Mouse (Mus musculus) gastrocnemius, adult 2 months (tissue): ENCODE measurements around the gene Olfr56. TPM values are rescaled to one million over a fixed set of nuclear protein-coding genes. Genes with fewer than 3 reads are reported as not detected.
"Not testable (repeated sequence)": the region's sequence is repeated elsewhere in the genome, so short reads cannot be mapped to it uniquely, and the experiment has no call there.

ENCODE experiments used
- DNase-seq: peaks from one replicate; pipeline ENCODE4 v3.0.0; 2022
- H3K27ac ChIP-seq: fragments of 200-600 bp; 2 replicates; pipeline ENCODE4 v1.8.1; 2022; ENCODE audit warnings: mild to moderate bottlenecking
- H3K4me3 ChIP-seq: fragments of 200-600 bp; 2 replicates; pipeline ENCODE4 v1.8.1; 2022; ENCODE audit warnings: mild to moderate bottlenecking, moderate library complexity
- CTCF ChIP-seq: fragments of 200-600 bp; IDR thresholded peaks from 2 replicates; pipeline ENCODE4 v1.8.1; 2022; ENCODE audit warnings: antibody characterized with exemption, mild to moderate bottlenecking, moderate library complexity
- intact Hi-C: fragments of 180-260 bp; cut with DNase I; formaldehyde crosslinking; loops from one replicate; pipeline ENCODE4 v1.15.1; 2025
- total RNA-seq, 2 experiments: library from RNA; stranded (reverse); gene quantifications; 2 replicates each; pipeline ENCODE4 v1.2.3; 2021

The Olfr56 gene
- total RNA-seq, 2 experiments from 2014 or later: not detected

GRCm38 (mm10) chr11:49006785-49007184 is 28.1 kb downstream of the Olfr56 start:
- intact Hi-C loops, DNase-seq, H3K27ac ChIP-seq, H3K4me3 ChIP-seq: not testable (repeated sequence)

- H3K4me3 ChIP-seq, DNase-seq, H3K27ac ChIP-seq, intact Hi-C loops: not testable (repeated sequence)
These were observed 33.4 kb downstream of the Olfr56 start for GRCm38 (mm10) chr11:49012074-49012473.

DNA sequence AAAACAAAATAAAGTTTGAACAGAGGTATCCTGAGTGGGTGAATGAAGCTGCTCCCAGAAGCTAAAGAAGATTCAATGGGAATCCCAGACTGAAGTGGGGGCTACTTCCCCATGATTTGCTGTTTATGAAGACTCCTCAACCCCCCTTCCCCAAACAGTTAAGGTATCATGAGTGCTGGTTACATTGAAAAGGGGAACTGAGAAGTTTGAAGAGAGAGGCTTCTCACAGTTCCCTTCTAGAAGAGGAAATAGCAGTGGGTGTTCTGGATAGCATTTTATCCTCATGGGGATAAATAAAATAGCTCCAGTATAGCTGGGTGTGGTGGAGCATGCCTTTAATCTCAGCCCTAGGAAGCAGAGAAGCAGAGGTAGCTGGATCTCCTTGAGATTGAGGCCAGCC is 71.4 kb downstream of the Olfr56 start:
- intact Hi-C loops, H3K4me3 ChIP-seq, H3K27ac ChIP-seq, DNase-seq: not testable (repeated sequence)

DNA sequence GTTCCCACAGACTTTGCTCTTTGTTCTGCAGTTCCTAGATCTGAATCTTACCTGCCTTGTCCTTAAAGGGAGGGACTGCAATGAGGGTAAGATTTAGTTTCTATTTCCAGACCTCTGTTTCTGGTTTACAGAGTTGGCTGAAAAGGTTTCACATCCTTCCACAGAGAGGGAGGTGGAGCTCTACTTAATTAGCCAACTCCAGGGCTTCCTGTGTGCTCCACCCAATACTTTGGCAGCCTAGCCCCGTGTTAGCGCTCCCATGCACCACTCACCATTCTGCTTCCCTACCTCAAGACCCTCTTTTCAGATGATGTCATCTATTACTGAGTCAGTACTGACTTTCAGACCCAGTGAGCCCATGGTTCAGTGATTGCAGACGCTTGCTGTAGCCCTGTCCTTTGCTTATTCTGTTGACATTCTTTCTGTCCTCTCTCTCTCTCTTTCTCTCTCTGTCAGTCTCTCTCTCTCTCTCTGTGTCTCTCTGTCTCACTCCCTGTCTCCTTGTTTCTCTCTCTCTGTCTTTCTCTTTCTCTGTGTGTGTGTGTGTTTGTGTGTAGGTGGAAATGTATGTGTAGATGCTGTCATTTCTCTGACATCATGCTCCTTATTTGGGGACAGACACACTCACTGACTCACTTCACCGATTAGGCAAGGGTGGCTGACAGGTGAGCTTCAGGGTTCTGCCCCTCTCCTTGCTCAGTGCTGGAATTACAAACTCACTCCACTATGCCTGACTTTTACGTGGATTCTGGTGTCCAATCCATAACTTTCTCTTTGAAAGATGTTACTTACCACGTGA is 72.6 kb downstream of the Olfr56 start, which contains the start of gene 9930111J21Rik2:
Gene 9930111J21Rik2, minus strand, starts transcription at position 150 of the 799 bp plus-strand sequence.
- H3K4me3 ChIP-seq, H3K27ac ChIP-seq, DNase-seq, intact Hi-C loops: not testable (repeated sequence)

DNA sequence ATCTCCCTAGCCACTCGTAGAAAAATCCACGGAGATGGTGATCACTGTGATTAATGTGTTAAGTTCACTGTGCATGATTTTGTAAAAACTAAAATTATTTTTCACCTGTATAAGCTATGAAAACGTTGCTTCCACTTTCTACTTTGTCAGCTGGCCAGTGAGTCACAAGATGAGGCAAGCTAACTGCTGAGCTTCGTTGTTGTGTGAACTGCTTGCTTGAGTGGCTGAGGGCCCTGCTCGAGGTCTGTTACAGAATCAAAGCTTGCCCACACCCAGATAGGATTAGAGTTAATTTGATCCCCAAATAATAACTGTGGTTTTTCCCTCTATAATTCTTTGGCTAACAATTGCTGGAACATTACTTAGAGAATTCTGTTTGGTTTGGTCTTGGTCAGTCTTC is 73.2 kb downstream of the Olfr56 start:
- H3K4me3 ChIP-seq, H3K27ac ChIP-seq, DNase-seq, intact Hi-C loops: not testable (repeated sequence)

- DNase-seq, H3K4me3 ChIP-seq, intact Hi-C loops, H3K27ac ChIP-seq: not testable (repeated sequence)
These were observed 81.4 kb downstream of the Olfr56 start for GRCm38 (mm10) chr11:49060061-49060460.

GRCm38 (mm10) chr11:49061865-49062264 is 83.2 kb downstream of the Olfr56 start:
- intact Hi-C loops, H3K4me3 ChIP-seq, H3K27ac ChIP-seq, DNase-seq: not testable (repeated sequence)

- intact Hi-C loops, DNase-seq: not testable (repeated sequence)
- H3K27ac ChIP-seq: peak within 1 kb of the TSS; percentile 58
- peak within 1 kb of the TSS; percentile 45 for H3K4me3 ChIP-seq
These were observed 85.2 kb downstream of the Olfr56 start, which contains the start of gene Tgtp2 for GRCm38 (mm10) chr11:49063713-49064469. TSS of gene Tgtp2 (minus strand) at chr11:49064206.

DNA sequence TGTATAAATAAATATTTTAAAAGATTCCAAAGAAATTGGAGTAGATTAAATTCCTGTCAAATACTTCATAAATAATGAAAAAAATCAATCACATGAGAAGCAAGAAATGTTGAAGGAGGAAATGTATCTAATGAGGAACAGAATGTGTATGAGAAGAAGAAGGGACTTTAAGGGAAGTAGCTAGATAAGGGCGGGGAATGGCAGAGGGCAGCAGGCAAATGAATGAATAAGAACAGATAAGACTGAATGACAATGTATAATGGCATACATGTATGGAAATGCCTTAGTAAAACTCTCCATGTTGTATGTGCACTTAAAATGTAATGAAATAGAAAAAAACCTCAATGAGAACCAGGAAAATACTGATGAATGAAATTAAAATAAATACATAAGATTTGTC is 89.7 kb downstream of the Olfr56 start:
- intact Hi-C loops: no loop called here
- H3K27ac ChIP-seq: no peak overlapping the region
- no peak overlapping the region for H3K4me3 ChIP-seq
- DNase-seq: no peak
- TF ChIP-seq CTCF: no peak

DNA sequence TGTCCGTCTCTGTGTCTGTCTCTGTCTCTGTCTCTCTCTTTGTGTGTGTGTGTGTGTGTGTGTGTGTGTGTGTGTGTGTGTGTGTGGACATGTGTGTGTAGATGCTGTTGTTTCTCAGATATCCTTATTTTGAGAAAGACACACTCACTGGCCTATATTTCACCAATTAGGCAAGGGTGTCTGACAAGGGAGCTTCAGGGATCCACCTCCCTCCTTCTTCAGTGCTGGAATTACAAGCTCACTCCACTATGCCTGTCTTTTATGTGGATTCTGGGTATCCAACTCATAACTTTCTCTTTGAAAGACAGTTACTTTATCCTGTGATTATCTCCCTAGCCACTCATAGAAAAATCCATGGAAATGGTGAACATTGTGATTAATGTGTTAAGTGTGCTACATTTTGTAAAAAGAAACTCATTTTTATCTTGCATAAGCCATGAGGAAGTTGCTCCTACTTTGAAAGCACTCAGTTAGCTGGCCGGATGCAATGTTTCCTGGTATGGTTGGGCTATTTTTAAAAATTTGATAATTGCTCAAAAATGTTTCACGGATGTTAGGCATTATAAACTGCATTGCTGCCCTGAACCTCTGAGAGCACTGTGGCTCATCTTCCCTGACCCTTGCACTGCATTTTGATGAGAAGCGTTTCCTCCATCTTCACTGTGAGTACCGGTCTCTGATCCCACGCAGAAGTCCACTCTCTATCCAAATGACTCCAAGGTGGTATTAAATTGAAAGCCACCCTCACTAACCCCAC is 97.5 kb downstream of the Olfr56 start, which contains the start of gene Ifi47:
Gene Ifi47, plus strand, starts transcription at position 587 of the 757 bp plus-strand sequence.
- Histone ChIP-seq H3K27ac (peak within 1 kb of the TSS; percentile 83), H3K4me3 (peak within 1 kb of the TSS; percentile 50)
- not testable (repeated sequence) for DNase-seq
- intact Hi-C loops: loop anchor here (5.0 kb wide), 1 partner anchor 154 kb away; no protein-coding TSS in a partner anchor

GRCm38 (mm10) chr11:49077012-49077411 is 98.3 kb downstream of the Olfr56 start:
- intact Hi-C loops: loop anchor here (5.0 kb wide), 1 partner anchor 155 kb away; no protein-coding TSS in a partner anchor
- H3K4me3 ChIP-seq: no peak overlapping the region; the same call in 1 of the 2 replicates

DNA sequence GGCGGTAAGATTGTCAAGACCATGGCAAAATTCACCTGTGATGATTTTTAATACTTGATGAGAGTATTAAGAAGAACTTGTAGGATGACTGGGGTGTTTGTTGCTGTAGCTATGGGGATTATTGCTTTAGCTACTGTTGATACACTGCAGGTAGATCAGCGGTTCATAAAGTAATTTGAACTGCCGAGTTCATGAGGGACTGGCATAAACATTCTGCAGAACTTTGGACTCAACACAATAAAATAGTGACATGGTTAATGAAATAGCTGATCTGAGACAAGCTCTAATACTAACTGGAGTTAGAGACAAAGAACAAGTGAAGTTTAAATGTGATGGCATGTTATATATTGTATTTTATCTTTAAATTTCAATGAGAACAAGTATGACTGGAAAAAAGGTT is 100.0 kb downstream of the Olfr56 start:
- no peak for DNase-seq

More at GRCm38 (mm10) chr11:49077012-49077411, 98.3 kb downstream of the Olfr56 start:
- TF ChIP-seq CTCF: no peak
- DNase-seq: no peak
- peak overlapping the region; percentile 83 for H3K27ac ChIP-seq

More for the DNA sequence above, 100.0 kb downstream of the Olfr56 start:
- intact Hi-C loops: loop anchor here (5.0 kb wide), 1 partner anchor 156 kb away; no protein-coding TSS in a partner anchor
- H3K27ac ChIP-seq: no peak overlapping the region
- H3K4me3 ChIP-seq: no peak overlapping the region
- TF ChIP-seq CTCF: no peak
